Mouse (Mus musculus): ENCODE measurements at regions not wholly inside any gene's neighbourhood (a gene's known extent, or its start where the extent isn't known, plus 50 kb on each side); places are given as distances from the start of the nearest gene placed in this dataset.

- TF ChIP-seq GATA1 (IDR thresholded peaks at IDR 0.05; ENCODE audit: low read length) (no peak), TAL1 (IDR thresholded peaks at IDR 0.05; ENCODE audit: low read length) (no peak)
Observed at GRCm38 (mm10) chr17:85858516-85858915, 170.4 kb upstream of the Six2 start.

All from erythroblast, embryonic 14.5 days (primary cell).